Mouse (Mus musculus) heart, postnatal 0 days (tissue): ENCODE data around the gene Khdc3. TPM values are rescaled to one million over a fixed set of nuclear protein-coding genes. Genes with fewer than 3 reads are reported as not detected.

Experiments used
- ATAC-seq: fragments of 200-750 bp; cut with Nextera tagmentation; 2 replicates; pipeline ENCODE4 v1.8.0; 2017; ENCODE audit warnings: low read depth, moderate number of reproducible peaks, moderate library complexity; ENCODE audit not compliant: insufficient read depth
- DNase-seq: peaks from one replicate; pipeline ENCODE4 v3.0.0-alpha.2; 2016; ENCODE audit warnings: low spot score
- H3K27ac ChIP-seq: fragments of 300-500 bp; sonication (generic); 2 replicates; pipeline ENCODE4 v1.5.1; 2014; ENCODE audit warnings: low read depth, mild to moderate bottlenecking
- H3K27me3 ChIP-seq: fragments of 300-500 bp; sonication (generic); 2 replicates; pipeline ENCODE4 v1.6.1; 2014; ENCODE audit warnings: low read length, mixed read lengths; ENCODE audit not compliant: control insufficient read depth, insufficient read depth
- H3K36me3 ChIP-seq: fragments of 300-500 bp; sonication (generic); replicated peaks from 2 replicates; pipeline ENCODE4 v1.6.1; 2014; ENCODE audit warnings: low read length, mixed read lengths; ENCODE audit not compliant: control insufficient read depth, insufficient read depth
- H3K4me1 ChIP-seq: fragments of 300-500 bp; sonication (generic); 2 replicates; pipeline ENCODE4 v1.6.1; 2014; ENCODE audit warnings: antibody characterized with exemption; ENCODE audit not compliant: control insufficient read depth, insufficient read depth
- H3K4me2 ChIP-seq: fragments of 300-500 bp; sonication (generic); 2 replicates; pipeline ENCODE4 v1.6.1; 2014; ENCODE audit warnings: low read depth, mild to moderate bottlenecking, low read length, moderate library complexity
- H3K4me3 ChIP-seq: fragments of 300-500 bp; sonication (generic); 2 replicates; pipeline ENCODE4 v1.5.1; 2014; ENCODE audit warnings: low read depth, low read length
- H3K9ac ChIP-seq: fragments of 300-500 bp; sonication (generic); replicated peaks from 2 replicates; pipeline ENCODE4 v1.6.1; 2014; ENCODE audit warnings: low read depth, low read length, mixed read lengths
- H3K9me3 ChIP-seq: fragments of 300-500 bp; sonication (generic); replicated peaks from 2 replicates; pipeline ENCODE4 v1.6.1; 2016; ENCODE audit warnings: low read length; ENCODE audit not compliant: control insufficient read depth
- CTCF ChIP-seq: IDR thresholded peaks from 2 replicates; pipeline ENCODE4 v1.5.1; 2016; ENCODE audit warnings: antibody characterized with exemption, control low read depth, low read depth
- EP300 ChIP-seq: IDR thresholded peaks from 2 replicates; pipeline ENCODE4 v1.6.1; 2016; ENCODE audit warnings: antibody characterized with exemption, low read depth
- WGBS: fragments of 180-500 bp; shearing (Covaris S2); extraction: QIAGEN DNeasy Blood & Tissue Kit; methylation state at CpG from one replicate; pipeline ENCODE4 v1.1.7; 2014; 5-methylcytosine and 5-hydroxymethylcytosine counted together
- polyA plus RNA-seq: library from polyadenylated mRNA; unstranded; fragments of >200 nt; fragmentation: Nextera tagmentation; extraction: Ambion mirVana; gene quantifications from 2 replicates; pipeline ENCODE4 v1.2.1, GENCODE M21; 2015
- total RNA-seq: library from RNA; depleted of rRNA; stranded (reverse); fragments of >200 nt; gene quantifications from 2 replicates; pipeline ENCODE4 v1.2.3, GENCODE M21; 2014; ENCODE audit warnings: low replicate concordance

Khdc3 gene
- total and polyA plus RNA-seq, 2 experiments from 2014 or later = not detected

- TF ChIP-seq CTCF (no peak), EP300 (no peak)
- Histone ChIP-seq H3K36me3 (no peaks in the 10 kb centered on the region), H3K9me3 (no peaks in the 10 kb centered on the region), H3K4me2 (no peak overlapping the region), H3K4me1 (no peaks in the 10 kb centered on the region), H3K27ac (no peak overlapping the region), H3K9ac (no peak overlapping the region), H3K27me3 (no peaks in the 10 kb centered on the region), H3K4me3 (no peak overlapping the region)
- no peak for DNase-seq
- 50% methylated on average over 7 of the region's 7 CpGs for WGBS
- no peak for ATAC-seq
These were observed 21.8 kb upstream of the Khdc3 start for GRCm38 (mm10) chr9:73079801-73080325.

GRCm38 (mm10) chr9:73082291-73083000 lies 19.2 kb upstream of the Khdc3 start:
- WGBS = 79% methylated on average over 8 of the region's 8 CpGs
- H3K9me3 ChIP-seq = no peaks in the 10 kb centered on the region
- no peaks in the 10 kb centered on the region for H3K4me1 ChIP-seq
- H3K4me2 ChIP-seq = no peak overlapping the region
- TF ChIP-seq CTCF = no peak
- TF ChIP-seq EP300 = no peak
- no peaks in the 10 kb centered on the region for H3K27me3 ChIP-seq
- no peak for ATAC-seq
- H3K27ac ChIP-seq = no peak overlapping the region
- DNase-seq = no peak
- H3K36me3 ChIP-seq = no peaks in the 10 kb centered on the region
- H3K4me3 ChIP-seq = no peak overlapping the region
- no peak overlapping the region for H3K9ac ChIP-seq

DNA sequence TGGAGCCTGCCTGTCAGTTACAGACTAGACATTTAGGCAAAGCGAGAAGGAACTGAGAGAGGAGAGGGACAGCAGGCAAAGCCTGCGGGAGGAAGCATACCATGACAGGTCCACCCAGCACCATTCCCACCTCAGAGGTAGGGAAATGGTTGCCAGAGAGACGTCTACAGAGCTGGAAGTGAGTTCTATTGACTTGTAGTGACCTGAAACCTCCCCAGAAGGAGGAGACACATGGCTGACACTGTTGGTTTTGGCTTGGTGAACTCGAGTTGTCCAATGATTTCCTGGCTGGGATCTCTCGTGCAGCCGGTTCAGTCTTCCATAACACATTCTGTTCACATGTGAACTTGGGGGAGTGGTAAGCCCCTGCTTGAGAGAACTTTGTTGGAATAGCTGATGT lies 17.7 kb upstream of the Khdc3 start:
- TF ChIP-seq EP300 (no peak), CTCF (no peak)
- ATAC-seq = no peak

DNA sequence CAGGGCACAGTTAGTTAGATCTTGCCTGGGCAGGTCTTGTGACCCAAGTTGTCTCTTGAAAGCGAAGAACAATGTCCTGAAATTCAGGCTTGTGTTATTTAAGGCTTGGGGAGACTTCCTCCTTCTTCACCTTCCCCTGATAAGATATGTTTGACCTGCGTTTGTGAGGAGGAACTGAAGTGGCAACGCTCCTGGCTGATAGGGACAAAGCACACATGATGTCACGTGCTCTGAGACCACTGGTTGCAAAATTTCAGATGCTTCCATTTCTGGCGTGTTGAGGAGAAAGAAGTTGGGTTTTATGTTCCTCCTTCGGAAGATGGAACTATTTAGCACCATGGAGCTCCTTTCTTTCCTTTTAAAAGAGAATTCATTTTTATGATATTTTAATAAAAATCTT lies 15.8 kb upstream of the Khdc3 start:
- Histone ChIP-seq H3K27me3 (no peaks in the 10 kb centered on the region), H3K9ac (no peak overlapping the region), H3K27ac (no peak overlapping the region), H3K4me1 (no peaks in the 10 kb centered on the region), H3K4me3 (no peak overlapping the region), H3K36me3 (no peaks in the 10 kb centered on the region), H3K4me2 (no peak overlapping the region), H3K9me3 (no peaks in the 10 kb centered on the region)
- TF ChIP-seq EP300 (no peak), CTCF (no peak)
- DNase-seq (no peak), ATAC-seq (no peak)
- WGBS = 41% methylated on average over 6 of the region's 6 CpGs

More for the DNA sequence above, 17.7 kb upstream of the Khdc3 start:
- Histone ChIP-seq H3K27me3 (no peaks in the 10 kb centered on the region), H3K36me3 (no peaks in the 10 kb centered on the region), H3K27ac (no peak overlapping the region), H3K9me3 (no peaks in the 10 kb centered on the region), H3K9ac (no peak overlapping the region), H3K4me2 (no peak overlapping the region), H3K4me3 (no peak overlapping the region), H3K4me1 (no peaks in the 10 kb centered on the region)
- no peak for DNase-seq
- 66% methylated on average over 6 of the region's 6 CpGs for WGBS

- Histone ChIP-seq H3K4me1 (no peaks in the 10 kb centered on the region), H3K27ac (no peak overlapping the region), H3K9me3 (no peaks in the 10 kb centered on the region), H3K4me3 (no peak overlapping the region), H3K9ac (no peak overlapping the region), H3K27me3 (no peaks in the 10 kb centered on the region), H3K36me3 (no peaks in the 10 kb centered on the region), H3K4me2 (no peak overlapping the region)
- TF ChIP-seq CTCF (no peak), EP300 (no peak)
- no peak for DNase-seq
- 52% methylated on average over 8 of the region's 8 CpGs for WGBS
- no peak for ATAC-seq
These were observed 14.5 kb upstream of the Khdc3 start for GRCm38 (mm10) chr9:73087121-73087520.

DNA sequence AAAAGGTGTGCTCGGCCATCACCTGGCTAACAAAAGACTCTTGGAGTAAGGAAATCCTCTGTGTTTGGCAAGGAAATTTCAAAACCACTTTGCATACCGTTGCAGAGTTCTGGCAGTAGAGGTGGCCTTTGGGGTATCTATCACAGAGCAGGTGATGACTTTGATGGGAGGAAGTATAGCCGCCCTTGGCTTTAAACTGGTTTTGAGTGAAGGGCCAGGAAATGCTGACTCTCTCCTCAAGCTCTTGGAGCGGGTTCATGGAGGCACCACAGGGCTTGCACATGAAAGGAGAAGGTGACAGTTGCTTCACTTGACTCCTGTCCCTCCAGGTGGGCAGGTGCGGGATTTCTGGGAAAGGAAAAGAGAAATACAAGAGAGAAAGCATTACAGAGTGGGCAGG lies 14.1 kb upstream of the Khdc3 start:
- H3K9ac ChIP-seq = no peak overlapping the region
- no peaks in the 10 kb centered on the region for H3K27me3 ChIP-seq
- TF ChIP-seq CTCF = no peak
- no peak for TF ChIP-seq EP300
- ATAC-seq (no peak), DNase-seq (no peak)
- H3K4me1 ChIP-seq = no peaks in the 10 kb centered on the region
- WGBS = 70% methylated on average over 5 of the region's 5 CpGs
- H3K9me3 ChIP-seq = no peaks in the 10 kb centered on the region
- no peak overlapping the region for H3K4me2 ChIP-seq
- H3K4me3 ChIP-seq = no peak overlapping the region
- H3K36me3 ChIP-seq = no peaks in the 10 kb centered on the region
- no peak overlapping the region for H3K27ac ChIP-seq
